Mouse (Mus musculus): Measurements from ENCODE around the gene Trdmt1. TPM values are rescaled to one million over a fixed set of nuclear protein-coding genes. Genes with fewer than 3 reads are reported as not detected.
A peak's percentile ranks its signal among the peaks of the same experiment; 100 is the strongest.
"Not testable (repeated sequence)": the region's sequence is repeated elsewhere in the genome, so short reads cannot be mapped to it uniquely, and the experiment has no call there.

The Trdmt1 gene
- 2.9 and 3.1 TPM in 2 replicates for polyA plus RNA-seq (2012; rRNA removed)

GRCm38 (mm10) chr2:13544193-13544824 lies at the start of gene Trdmt1:
Gene Trdmt1 (minus strand): TSS chr2:13544668.
- no peaks in the 10 kb centered on the region; the same call in 1 of the 2 replicates for H3K4me1 ChIP-seq (ENCODE audit: control insufficient read depth, insufficient read depth, low read length)
- TF ChIP-seq POLR2A (IDR thresholded peaks at IDR 0.05; ENCODE audit: control insufficient read depth, low read depth, low read length): peak; percentile 92
- no peak for TF ChIP-seq CTCF (IDR thresholded peaks at IDR 0.05; ENCODE audit: control insufficient read depth, insufficient read depth, insufficient replicate concordance, low read depth, low read length)
- peak within 1 kb of the TSS; percentile 86 for H3K4me3 ChIP-seq (ENCODE audit: control insufficient read depth, low read depth, low read length)
- no peaks in the 10 kb centered on the region for H3K27me3 ChIP-seq (ENCODE audit: control insufficient read depth, insufficient read depth, low read length)
- H3K36me3 ChIP-seq (ENCODE audit: control insufficient read depth, insufficient read depth, low read length): no peaks in the 10 kb centered on the region
- peak within 1 kb of the TSS; percentile 75 for H3K27ac ChIP-seq (ENCODE audit: control insufficient read depth, insufficient read depth, low read depth, low read length)

GRCm38 (mm10) chr2:13593328-13593727 lies 48.9 kb upstream of the Trdmt1 start:
- Histone ChIP-seq H3K36me3 (ENCODE audit: control insufficient read depth, insufficient read depth, low read length) (no peaks in the 10 kb centered on the region), H3K27me3 (ENCODE audit: control insufficient read depth, insufficient read depth, low read length) (no peaks in the 10 kb centered on the region), H3K4me1 (ENCODE audit: control insufficient read depth, insufficient read depth, low read length) (no peaks in the 10 kb centered on the region), H3K27ac (ENCODE audit: control insufficient read depth, insufficient read depth, low read depth, low read length) (no peak overlapping the region), H3K4me3 (ENCODE audit: control insufficient read depth, low read depth, low read length) (no peak overlapping the region)
- TF ChIP-seq CTCF (IDR thresholded peaks at IDR 0.05; ENCODE audit: control insufficient read depth, insufficient read depth, insufficient replicate concordance, low read depth, low read length): no peak
- TF ChIP-seq POLR2A (IDR thresholded peaks at IDR 0.05; ENCODE audit: control insufficient read depth, low read depth, low read length): no peak

GRCm38 (mm10) chr2:13583746-13584145 lies 39.3 kb upstream of the Trdmt1 start:
- H3K36me3 ChIP-seq (ENCODE audit: control insufficient read depth, insufficient read depth, low read length): not testable (repeated sequence)

GRCm38 (mm10) chr2:13582184-13582583 lies 37.7 kb upstream of the Trdmt1 start:
- Histone ChIP-seq H3K4me1 (ENCODE audit: control insufficient read depth, insufficient read depth, low read length) (no peaks in the 10 kb centered on the region; the same call in none of the 2 replicates), H3K4me3 (ENCODE audit: control insufficient read depth, low read depth, low read length) (no peak overlapping the region), H3K27me3 (ENCODE audit: control insufficient read depth, insufficient read depth, low read length) (no peaks in the 10 kb centered on the region), H3K27ac (ENCODE audit: control insufficient read depth, insufficient read depth, low read depth, low read length) (no peak overlapping the region), H3K36me3 (ENCODE audit: control insufficient read depth, insufficient read depth, low read length) (no peaks in the 10 kb centered on the region)
- TF ChIP-seq CTCF (IDR thresholded peaks at IDR 0.05; ENCODE audit: control insufficient read depth, insufficient read depth, insufficient replicate concordance, low read depth, low read length) (no peak), POLR2A (IDR thresholded peaks at IDR 0.05; ENCODE audit: control insufficient read depth, low read depth, low read length) (no peak)

More at GRCm38 (mm10) chr2:13583746-13584145, 39.3 kb upstream of the Trdmt1 start:
- H3K4me1 ChIP-seq (ENCODE audit: control insufficient read depth, insufficient read depth, low read length); H3K27ac ChIP-seq (ENCODE audit: control insufficient read depth, insufficient read depth, low read depth, low read length); H3K4me3 ChIP-seq (ENCODE audit: control insufficient read depth, low read depth, low read length); H3K27me3 ChIP-seq (ENCODE audit: control insufficient read depth, insufficient read depth, low read length): not testable (repeated sequence)

GRCm38 (mm10) chr2:13579991-13580390 lies 35.5 kb upstream of the Trdmt1 start:
- TF ChIP-seq CTCF (IDR thresholded peaks at IDR 0.05; ENCODE audit: control insufficient read depth, insufficient read depth, insufficient replicate concordance, low read depth, low read length) (no peak), POLR2A (IDR thresholded peaks at IDR 0.05; ENCODE audit: control insufficient read depth, low read depth, low read length) (no peak)
- no peaks in the 10 kb centered on the region for H3K36me3 ChIP-seq (ENCODE audit: control insufficient read depth, insufficient read depth, low read length)
- H3K4me1 ChIP-seq (ENCODE audit: control insufficient read depth, insufficient read depth, low read length): no peaks in the 10 kb centered on the region; the same call in none of the 2 replicates
- no peak overlapping the region for H3K4me3 ChIP-seq (ENCODE audit: control insufficient read depth, low read depth, low read length)
- no peak overlapping the region for H3K27ac ChIP-seq (ENCODE audit: control insufficient read depth, insufficient read depth, low read depth, low read length)
- no peaks in the 10 kb centered on the region for H3K27me3 ChIP-seq (ENCODE audit: control insufficient read depth, insufficient read depth, low read length)

GRCm38 (mm10) chr2:13579315-13579714 lies 34.8 kb upstream of the Trdmt1 start:
- H3K27ac ChIP-seq (ENCODE audit: control insufficient read depth, insufficient read depth, low read depth, low read length): no peak overlapping the region
- no peaks in the 10 kb centered on the region; the same call in none of the 2 replicates for H3K4me1 ChIP-seq (ENCODE audit: control insufficient read depth, insufficient read depth, low read length)
- no peaks in the 10 kb centered on the region for H3K36me3 ChIP-seq (ENCODE audit: control insufficient read depth, insufficient read depth, low read length)
- no peak for TF ChIP-seq CTCF (IDR thresholded peaks at IDR 0.05; ENCODE audit: control insufficient read depth, insufficient read depth, insufficient replicate concordance, low read depth, low read length)
- TF ChIP-seq POLR2A (IDR thresholded peaks at IDR 0.05; ENCODE audit: control insufficient read depth, low read depth, low read length): no peak
- no peak overlapping the region for H3K4me3 ChIP-seq (ENCODE audit: control insufficient read depth, low read depth, low read length)
- no peaks in the 10 kb centered on the region for H3K27me3 ChIP-seq (ENCODE audit: control insufficient read depth, insufficient read depth, low read length)

GRCm38 (mm10) chr2:13578473-13579152 lies 34.1 kb upstream of the Trdmt1 start:
- no peak overlapping the region for H3K27ac ChIP-seq (ENCODE audit: control insufficient read depth, insufficient read depth, low read depth, low read length)

More at GRCm38 (mm10) chr2:13578473-13579152, 34.1 kb upstream of the Trdmt1 start:
- H3K27me3 ChIP-seq (ENCODE audit: control insufficient read depth, insufficient read depth, low read length): no peaks in the 10 kb centered on the region
- peaks cover 2% of the 10 kb centered on the region for H3K4me1 ChIP-seq (ENCODE audit: control insufficient read depth, insufficient read depth, low read length)
- no peak overlapping the region for H3K4me3 ChIP-seq (ENCODE audit: control insufficient read depth, low read depth, low read length)
- no peaks in the 10 kb centered on the region for H3K36me3 ChIP-seq (ENCODE audit: control insufficient read depth, insufficient read depth, low read length)
- no peak for TF ChIP-seq POLR2A (IDR thresholded peaks at IDR 0.05; ENCODE audit: control insufficient read depth, low read depth, low read length)
- TF ChIP-seq CTCF (IDR thresholded peaks at IDR 0.05; ENCODE audit: control insufficient read depth, insufficient read depth, insufficient replicate concordance, low read depth, low read length): no peak
